8 mouse cellular contexts compared by ENCODE assay signal in the genomic region with DNA sequence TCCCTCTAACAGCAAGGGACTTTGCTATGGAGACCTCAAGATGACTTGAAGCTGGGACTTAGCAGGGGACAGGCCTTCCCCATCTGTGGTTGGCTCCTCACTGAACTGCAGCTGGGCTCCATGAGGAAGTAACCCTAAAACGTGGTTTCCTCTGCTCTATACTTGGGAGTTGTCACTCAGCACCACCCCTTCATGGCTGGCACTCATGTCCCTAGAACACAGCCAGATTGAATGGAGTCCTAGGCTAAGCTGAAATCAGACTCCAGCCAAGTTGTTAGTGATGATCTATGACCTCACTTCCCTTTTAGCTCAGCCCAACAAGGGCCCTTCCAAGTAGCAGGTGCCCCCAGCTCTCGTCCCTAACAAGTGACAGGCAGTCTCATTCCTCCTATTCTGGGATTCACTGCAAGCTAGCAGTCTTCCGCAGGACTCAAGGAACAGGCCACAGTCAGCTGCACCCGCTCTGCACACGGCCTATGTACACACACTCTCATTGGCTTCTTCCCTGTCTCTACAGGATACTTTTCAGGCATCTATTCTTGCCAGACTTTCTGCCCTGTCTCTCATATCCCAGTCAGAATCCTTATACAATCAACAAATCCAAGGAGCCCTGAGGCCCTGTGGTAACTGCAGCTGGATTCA. TPM values are rescaled to one million over a fixed set of nuclear protein-coding genes. Genes with fewer than 3 reads are reported as not detected.
DNase-seq lines count a peak whose midpoint lies in the region; ATAC-seq lines count a peak whose summit lies in the region.

No protein-coding gene starts in this region.

- H3K4me1 ChIP-seq in embryonic facial prominence, embryonic 12.5 days, result peaks cover 25% of the 10 kb centered on the region
- peaks cover 33% of the 10 kb centered on the region for H3K4me1 ChIP-seq in embryonic facial prominence, embryonic 10.5 days
- H3K4me1 ChIP-seq in limb, embryonic 15.5 days, result peaks cover 32% of the 10 kb centered on the region

- H3K4me3 ChIP-seq in embryonic facial prominence, embryonic 12.5 days, result no peak overlapping the region
- H3K4me3 ChIP-seq in embryonic facial prominence, embryonic 10.5 days, result no peak overlapping the region
- no peak overlapping the region for H3K4me3 ChIP-seq in limb, embryonic 15.5 days

- peak overlapping the region; percentile 30 for H3K27ac ChIP-seq in embryonic facial prominence, embryonic 12.5 days
- H3K27ac ChIP-seq in embryonic facial prominence, embryonic 10.5 days (replicated peaks), result no peak overlapping the region
- H3K27ac ChIP-seq in limb, embryonic 15.5 days, result peak overlapping the region; percentile 33

- no peak for DNase-seq in embryonic facial prominence, embryonic 10.5 days (ENCODE audit: low spot score)
- peak; percentile 42 to 53 for DNase-seq in right cerebral cortex, postnatal 10 days (ENCODE audit: low spot score in 2 of 2)
- no peak for DNase-seq in right cerebral cortex, adult 2 months (ENCODE audit: low spot score in 2 of 2)
- DNase-seq in telencephalon, adult 2 months (ENCODE audit: low read depth, low spot score), result peak; percentile 44
- no peak for DNase-seq in kidney, adult 18-20 months
- no peak for DNase-seq in T-cell, adult 2 months (ENCODE audit: low spot score)

- ATAC-seq in embryonic facial prominence, embryonic 12.5 days (ENCODE audit: insufficient number of reproducible peaks, insufficient read depth, low FRiP score, low TSS enrichment), result no peak
- no peak for ATAC-seq in limb, embryonic 15.5 days (ENCODE audit: insufficient number of reproducible peaks, low FRiP score, low TSS enrichment, low read depth)

- no peaks in the 10 kb centered on the region for H3K27me3 ChIP-seq in embryonic facial prominence, embryonic 12.5 days
- H3K27me3 ChIP-seq in embryonic facial prominence, embryonic 10.5 days (replicated peaks; ENCODE audit: low read depth, poor library complexity, severe bottlenecking), result no peaks in the 10 kb centered on the region
- H3K27me3 ChIP-seq in limb, embryonic 15.5 days, result no peaks in the 10 kb centered on the region

- H3K9me3 ChIP-seq in embryonic facial prominence, embryonic 12.5 days, result no peaks in the 10 kb centered on the region
- H3K9me3 ChIP-seq in embryonic facial prominence, embryonic 10.5 days, result no peaks in the 10 kb centered on the region
- H3K9me3 ChIP-seq in limb, embryonic 15.5 days, result no peaks in the 10 kb centered on the region

- H3K9ac ChIP-seq in embryonic facial prominence, embryonic 12.5 days, result no peak overlapping the region
- H3K9ac ChIP-seq in limb, embryonic 15.5 days, result no peak overlapping the region

- H3K4me2 ChIP-seq in embryonic facial prominence, embryonic 12.5 days (replicated peaks), result no peak overlapping the region
- no peak overlapping the region for H3K4me2 ChIP-seq in limb, embryonic 15.5 days

- H3K36me3 ChIP-seq in embryonic facial prominence, embryonic 12.5 days, result peaks cover 26% of the 10 kb centered on the region
- H3K36me3 ChIP-seq in embryonic facial prominence, embryonic 10.5 days (replicated peaks), result peaks cover 37% of the 10 kb centered on the region
- H3K36me3 ChIP-seq in limb, embryonic 15.5 days, result peaks cover 31% of the 10 kb centered on the region

- WGBS in embryonic facial prominence, embryonic 12.5 days, result 35% methylated on average over 5 of the region's 5 CpGs
- WGBS in embryonic facial prominence, embryonic 10.5 days, result 45% methylated on average over 5 of the region's 5 CpGs
- WGBS in limb, embryonic 15.5 days, result 46% methylated on average over 5 of the region's 5 CpGs

RNA-seq across cellular contexts. Expression of a gene that starts 23.0 kb away (rescaled TPM):
- polyA plus RNA-seq in embryonic facial prominence, embryonic 12.5 days (2016; fragmentation: Nextera tagmentation; extraction: Ambion mirVana), result 19.4 and 19.8 TPM in 2 replicates
- polyA plus RNA-seq in embryonic facial prominence, embryonic 10.5 days (2016; fragmentation: Nextera tagmentation; extraction: Ambion mirVana), result 23.2 and 25.1 TPM in 2 replicates
- polyA plus RNA-seq in limb, embryonic 15.5 days (2015; fragmentation: Nextera tagmentation; extraction: Ambion mirVana), result 18.7 and 19.4 TPM in 2 replicates

RNA-seq across cellular contexts. Expression of a gene that starts 23.2 kb away (rescaled TPM):
- polyA plus RNA-seq in embryonic facial prominence, embryonic 12.5 days (2016; fragmentation: Nextera tagmentation; extraction: Ambion mirVana), result 132 and 140 TPM in 2 replicates
- polyA plus RNA-seq in embryonic facial prominence, embryonic 10.5 days (2016; fragmentation: Nextera tagmentation; extraction: Ambion mirVana), result 128 and 138 TPM in 2 replicates
- 107 and 120 TPM in 2 replicates for polyA plus RNA-seq in limb, embryonic 15.5 days (2015; fragmentation: Nextera tagmentation; extraction: Ambion mirVana)

Comparison
In these comparisons a context has a peak if more than half of its experiments do, and no peak if none do; other contexts are left out.
1. DNase-seq: peak in right cerebral cortex, postnatal 10 days (2 of 2) and telencephalon, adult 2 months (single experiment); none in embryonic facial prominence, embryonic 10.5 days (single experiment), right cerebral cortex, adult 2 months (0 of 2), kidney, adult 18-20 months (single experiment) and T-cell, adult 2 months (single experiment).